Mouse (Mus musculus) CD8-positive naive resting alpha-beta T cell, adult 57 days (primary cell): ENCODE data around the gene 4930407I10Rik. TPM values are rescaled to one million over a fixed set of nuclear protein-coding genes. Genes with fewer than 3 reads are reported as not detected.

Experiments
- total RNA-seq: library from RNA; stranded (reverse); gene quantifications from one replicate; pipeline ENCODE4 v1.2.4, GENCODE M21; 2023

The 4930407I10Rik gene
- total RNA-seq, result not detected

GRCm38 (mm10) chr15:82058719-82059201 lies at the start of gene 4930407I10Rik:
TSS of gene 4930407I10Rik (plus strand) at chr15:82059151.

GRCm38 (mm10) chr15:82033762-82034161 lies 25.2 kb upstream of the 4930407I10Rik start, which contains the start of gene Desi1:
TSS of gene Desi1 (minus strand) at chr15:82033862.

GRCm38 (mm10) chr15:82047080-82047883 lies 11.7 kb upstream of the 4930407I10Rik start, which contains the start of gene Snu13:
TSS of gene Snu13 (minus strand) at chr15:82047598.

GRCm38 (mm10) chr15:82069898-82070297 lies 10.9 kb downstream of the 4930407I10Rik start, which contains the start of gene Mei1:
TSS of gene Mei1 (plus strand) at chr15:82069996.

Other genes starting within 250 kb of the 4930407I10Rik start
- 78.4 TPM for gene Tob2, start 200.4 kb upstream of the 4930407I10Rik start, total RNA-seq
- 54.4 TPM for gene Phf5a, start 187.2 kb upstream of the 4930407I10Rik start, total RNA-seq
- 151 TPM for gene Aco2, start 186.8 kb upstream of the 4930407I10Rik start, total RNA-seq
- gene Polr3h, start 132.9 kb upstream of the 4930407I10Rik start, total RNA-seq, result 15.0 TPM
- gene Csdc2, start 122.4 kb upstream of the 4930407I10Rik start, total RNA-seq, result not detected
- gene Pmm1, start 98.2 kb upstream of the 4930407I10Rik start, total RNA-seq, result 26.1 TPM
- gene 1700029P11Rik, start 78.6 kb upstream of the 4930407I10Rik start, total RNA-seq, result not detected
- gene Xrcc6, start 71.3 kb upstream of the 4930407I10Rik start, total RNA-seq, result 31.4 TPM
- 27.8 TPM for gene Desi1, start 25.3 kb upstream of the 4930407I10Rik start, total RNA-seq
- 94.0 TPM for gene Snu13, start 11.6 kb upstream of the 4930407I10Rik start, total RNA-seq
- gene Mei1, start 10.8 kb downstream of the 4930407I10Rik start, total RNA-seq, result not detected
- gene Ccdc134, start 68.8 kb downstream of the 4930407I10Rik start, total RNA-seq, result 39.1 TPM
- gene Srebf2, start 88.0 kb downstream of the 4930407I10Rik start, total RNA-seq, result 184 TPM
- 0.77 TPM for gene Shisa8, start 153.7 kb downstream of the 4930407I10Rik start, total RNA-seq
- 15.5 TPM for gene Tnfrsf13c, start 165.2 kb downstream of the 4930407I10Rik start, total RNA-seq
- gene Cenpm, start 185.6 kb downstream of the 4930407I10Rik start, total RNA-seq, result 0.83 TPM
- not detected for gene 1500009C09Rik, start 193.2 kb downstream of the 4930407I10Rik start, total RNA-seq
- gene Sept3, start 215.7 kb downstream of the 4930407I10Rik start, total RNA-seq, result not detected
- not detected for gene Wbp2nl, start 239.8 kb downstream of the 4930407I10Rik start, total RNA-seq